ENCODE assay signal across 24 mouse cellular contexts in the genomic region with DNA sequence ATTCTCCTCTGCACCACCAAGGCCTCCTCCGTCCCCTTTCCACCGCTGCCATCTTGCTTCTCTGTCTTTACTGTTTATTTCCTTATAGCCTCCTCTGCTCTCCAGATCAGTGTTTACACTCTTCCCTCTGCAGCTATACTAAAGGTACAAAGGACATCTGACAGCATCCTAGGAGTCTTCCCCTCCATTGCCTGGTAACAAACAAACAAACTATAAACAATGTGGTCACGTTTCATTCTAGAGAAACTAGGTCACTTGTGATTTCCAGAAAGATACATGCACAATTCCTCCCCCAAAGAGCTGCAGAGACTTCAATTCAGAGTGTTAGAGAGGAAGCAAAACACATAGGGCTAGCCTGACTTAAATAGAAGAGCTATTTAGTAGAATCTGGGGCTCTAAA.
DNase-seq lines count a peak whose midpoint lies in the region; TF ChIP-seq lines count a peak whose summit lies in the region.
"Had no signal": no experiment of that assay in that cellular context is flagged by ENCODE, and none has a peak within 500 bp of the region (broad histone marks: within the 10 kb centered on the region; RNA-seq: fewer than 3 reads in every experiment).

No protein-coding gene starts in this region.

- DNase-seq in lung, postnatal 25 days (ENCODE audit: low spot score), result peak; percentile 16
- DNase-seq in lung, adult 18-20 months, result no peak
- DNase-seq in CD8-positive naive resting alpha-beta T cell, adult 2 months (ENCODE audit: low read depth in 2 of 2, low spot score in 2 of 2), result peak; percentile 28 to 49
- peak; percentile 50 for DNase-seq in induced T-regulatory cell, adult 2 months (ENCODE audit: low read depth)
- no peak for DNase-seq in spleen, postnatal 36 days (ENCODE audit: low spot score in 2 of 2)
- no peak for DNase-seq in thymus, postnatal 14 days
- DNase-seq: adrenal gland, adult 8-10 months; cerebellum, adult 18-20 months; embryo, embryonic 11 days; heart, postnatal 4 days; kidney, adult 8-10 months; kidney, postnatal 14 days; left cerebral cortex, postnatal 4 days; liver; midbrain, embryonic 14.5 days; thymus, postnatal 25 days had no signal

- H3K4me3 ChIP-seq in small intestine, adult 2 months (ENCODE audit: low read depth, low read length), result no peak overlapping the region
- H3K4me3 ChIP-seq: embryonic facial prominence, embryonic 13.5 days; erythroblast, embryonic 14.5 days; heart, embryonic 10.5 days; hindbrain, embryonic 15.5 days; liver, embryonic 15.5 days; megakaryocyte, embryonic 14.5 days; neural tube, embryonic 12.5 days had no signal

- WGBS in small intestine, adult 2 months, result 43% methylated on average over 3 of the region's 3 CpGs

- H3K4me1 ChIP-seq in small intestine, adult 2 months (ENCODE audit: control insufficient read depth, insufficient read depth, insufficient read length, low read length), result no peaks in the 10 kb centered on the region
- H3K4me1 ChIP-seq: embryonic facial prominence, embryonic 13.5 days; heart, embryonic 10.5 days; hindbrain, embryonic 15.5 days; liver, embryonic 15.5 days; neural tube, embryonic 12.5 days had no signal

- H3K27ac ChIP-seq in small intestine, adult 2 months (ENCODE audit: insufficient read depth, low read depth, low read length), result peak overlapping the region; percentile 22; the same call in 1 of the 2 replicates
- H3K27ac ChIP-seq: embryonic facial prominence, embryonic 13.5 days; heart, embryonic 10.5 days; hindbrain, embryonic 15.5 days; liver, embryonic 15.5 days; neural tube, embryonic 12.5 days had no signal

- no peak for TF ChIP-seq CTCF in small intestine, adult 2 months (IDR thresholded peaks at IDR 0.05; ENCODE audit: extremely low read depth, insufficient read length, insufficient replicate concordance, low read depth, low read length)

- no peaks in the 10 kb centered on the region for H3K36me3 ChIP-seq in small intestine, adult 2 months (ENCODE audit: control insufficient read depth, insufficient read depth, low read length)
- H3K36me3 ChIP-seq: embryonic facial prominence, embryonic 13.5 days; heart, embryonic 10.5 days; hindbrain, embryonic 15.5 days; liver, embryonic 15.5 days; neural tube, embryonic 12.5 days had no signal

- no peaks in the 10 kb centered on the region for H3K27me3 ChIP-seq in small intestine, adult 2 months (ENCODE audit: control insufficient read depth, insufficient read depth, low read length)
- H3K27me3 ChIP-seq: embryonic facial prominence, embryonic 13.5 days; hindbrain, embryonic 15.5 days; liver, embryonic 15.5 days; neural tube, embryonic 12.5 days had no signal

- no peak for TF ChIP-seq POLR2A in small intestine, adult 2 months (IDR thresholded peaks at IDR 0.05; ENCODE audit: low read depth, low read length)

Comparison
In these comparisons a context has a peak if more than half of its experiments do, and no peak if none do; other contexts are left out.
1. DNase-seq: peak in lung, postnatal 25 days (single experiment), CD8-positive naive resting alpha-beta T cell, adult 2 months (2 of 2) and induced T-regulatory cell, adult 2 months (single experiment); none in lung, adult 18-20 months (0 of 2), spleen, postnatal 36 days (0 of 2) and thymus, postnatal 14 days (single experiment).